In genomic region chr19:53331882-53332500, GRCm38 (mm10) we compare ENCODE assay signal across 37 mouse cellular contexts. TPM values are rescaled to one million over a fixed set of nuclear protein-coding genes. Genes with fewer than 3 reads are reported as not detected.
DNase-seq lines count a peak whose midpoint lies in the region; ATAC-seq and TF ChIP-seq lines count a peak whose summit lies in the region.
"Had no signal": no experiment of that assay in that cellular context is flagged by ENCODE, and none has a peak within 500 bp of the region (broad histone marks: within the 10 kb centered on the region; RNA-seq: fewer than 3 reads in every experiment).

No protein-coding gene starts in this region.

- DNase-seq in kidney, adult 9 months = peak; percentile 53
- DNase-seq in kidney, postnatal 14 days = no peak
- DNase-seq in lung, embryonic 14.5 days = no peak
- no peak for DNase-seq in lung, adult 18-20 months
- no peak for DNase-seq in cerebellum, postnatal 4 days (ENCODE audit: low spot score in 2 of 2)
- DNase-seq: adrenal gland, adult 8-10 months; cerebellum, adult 2 months; cerebellum, postnatal 14 days; gastrocnemius, postnatal 10 days; heart, postnatal 36 days; left cerebral cortex, postnatal 4 days; lung, postnatal 4 days; right cerebral cortex, postnatal 4 days; thymus, adult 2 months; thymus, postnatal 4 days had no signal

- 93% methylated on average over 21 of the region's 21 CpGs for WGBS in lung, embryonic 14.5 days
- WGBS in liver, embryonic 15.5 days (ENCODE audit: insufficient replicate concordance) = 65% methylated on average over 21 of the region's 21 CpGs

- H3K9me3 ChIP-seq in lung, embryonic 14.5 days (ENCODE audit: low read depth, low read length) = no peaks in the 10 kb centered on the region
- no peaks in the 10 kb centered on the region for H3K9me3 ChIP-seq in liver, embryonic 15.5 days (replicated peaks)
- H3K9me3 ChIP-seq: embryonic facial prominence, embryonic 10.5 days; embryonic facial prominence, embryonic 15.5 days; forebrain, embryonic 12.5 days; heart, embryonic 10.5 days; heart, embryonic 15.5 days; hindbrain, embryonic 12.5 days; neural tube, embryonic 13.5 days had no signal

- H3K4me1 ChIP-seq in lung, embryonic 14.5 days (ENCODE audit: insufficient read depth) = no peaks in the 10 kb centered on the region
- H3K4me1 ChIP-seq in liver, embryonic 15.5 days (replicated peaks) = peaks cover 62% of the 10 kb centered on the region

- H3K36me3 ChIP-seq in lung, embryonic 14.5 days (ENCODE audit: insufficient read depth) = peaks cover 19% of the 10 kb centered on the region
- peaks cover 43% of the 10 kb centered on the region for H3K36me3 ChIP-seq in liver, embryonic 15.5 days (replicated peaks)

- no peak for ATAC-seq in lung, embryonic 14.5 days (ENCODE audit: insufficient read depth)
- no peak for ATAC-seq in liver, embryonic 15.5 days (ENCODE audit: insufficient read depth)
- ATAC-seq in megakaryocyte progenitor cell, adult 5-6 weeks (replicated peaks; ENCODE audit: poor library complexity) = peak; percentile 17
- no peak for ATAC-seq in megakaryocyte-erythroid progenitor cell, adult 5-6 weeks (replicated peaks; ENCODE audit: low FRiP score, low TSS enrichment, poor library complexity, severe bottlenecking)
- ATAC-seq: CD4-positive, CD25-positive, alpha-beta regulatory T cell, adult 4 months; intestine, embryonic 16.5 days; lung, postnatal 0 days had no signal

- H3K4me2 ChIP-seq in lung, embryonic 14.5 days = no peak overlapping the region
- 0 out of 2 replicates have a peak overlapping the region, but pooled peaks have one; percentile 0 for H3K4me2 ChIP-seq in liver, embryonic 15.5 days
- H3K4me2 ChIP-seq: embryonic facial prominence, embryonic 15.5 days; forebrain, embryonic 12.5 days; heart, embryonic 15.5 days; hindbrain, embryonic 12.5 days; midbrain, embryonic 12.5 days; neural tube, embryonic 13.5 days had no signal

- H3K4me3 ChIP-seq in lung, embryonic 14.5 days (ENCODE audit: low read depth, low read length) = no peak overlapping the region
- H3K4me3 ChIP-seq in liver, embryonic 15.5 days (replicated peaks) = no peak overlapping the region
- H3K4me3 ChIP-seq: embryonic facial prominence, embryonic 10.5 days; embryonic facial prominence, embryonic 15.5 days; forebrain, embryonic 12.5 days; heart, embryonic 10.5 days; heart, embryonic 15.5 days; hindbrain, embryonic 12.5 days; midbrain, embryonic 12.5 days; neural tube, embryonic 13.5 days had no signal

- no peaks in the 10 kb centered on the region for H3K27me3 ChIP-seq in lung, embryonic 14.5 days (ENCODE audit: insufficient read depth, low read length)
- H3K27me3 ChIP-seq in liver, embryonic 15.5 days = no peaks in the 10 kb centered on the region
- H3K27me3 ChIP-seq: embryonic facial prominence, embryonic 15.5 days; forebrain, embryonic 12.5 days; heart, embryonic 15.5 days; hindbrain, embryonic 12.5 days; midbrain, embryonic 12.5 days; neural tube, embryonic 13.5 days had no signal

- TF ChIP-seq CTCF in lung, embryonic 14.5 days (IDR thresholded peaks at IDR 0.05; ENCODE audit: low read depth) = no peak

- H3K27ac ChIP-seq in lung, embryonic 14.5 days (ENCODE audit: low read depth) = peak overlapping the region; percentile 12; the same call in 1 of the 2 replicates
- peak overlapping the region; percentile 55; the same call in 1 of the 2 replicates for H3K27ac ChIP-seq in liver, embryonic 15.5 days (replicated peaks)
- H3K27ac ChIP-seq: embryonic facial prominence, embryonic 10.5 days; embryonic facial prominence, embryonic 15.5 days; forebrain, embryonic 12.5 days; heart, embryonic 10.5 days; heart, embryonic 15.5 days; hindbrain, embryonic 12.5 days; midbrain, embryonic 12.5 days; neural tube, embryonic 13.5 days had no signal

- H3K9ac ChIP-seq in lung, embryonic 14.5 days = no peak overlapping the region
- H3K9ac ChIP-seq in liver, embryonic 15.5 days = no peak overlapping the region
- H3K9ac ChIP-seq: embryonic facial prominence, embryonic 15.5 days; forebrain, embryonic 12.5 days; heart, embryonic 15.5 days; hindbrain, embryonic 12.5 days; midbrain, embryonic 12.5 days; neural tube, embryonic 13.5 days had no signal

RNA-seq across cellular contexts. Expression of gene Mxi1, which starts 21.7 kb away (rescaled TPM):
- polyA plus RNA-seq in lung, embryonic 14.5 days (2014; fragmentation: Nextera tagmentation; extraction: Ambion mirVana) = 36.7 and 38.3 TPM in 2 replicates
- polyA plus RNA-seq in liver, embryonic 15.5 days (2015; fragmentation: Nextera tagmentation; extraction: Ambion mirVana) = 34.8 and 38.3 TPM in 2 replicates
- total RNA-seq in megakaryocyte progenitor cell, adult 5-6 weeks (2015) = 26.5 and 33.7 TPM in 2 replicates
- 58.6 and 59.3 TPM in 2 replicates for total RNA-seq in megakaryocyte progenitor cell, adult 5-6 weeks (2017)
- 21.1 and 25.3 TPM in 2 replicates for total RNA-seq in megakaryocyte-erythroid progenitor cell, adult 5-6 weeks (2014; fragmentation: Nextera tagmentation)
- total RNA-seq in megakaryocyte-erythroid progenitor cell, adult 5-6 weeks (2017) = 82.7 and 86.4 TPM in 2 replicates

RNA-seq across cellular contexts. Expression of gene Gm10197, which starts 39.6 kb away (rescaled TPM):
- 4.8 and 5.8 TPM in 2 replicates for polyA plus RNA-seq in lung, embryonic 14.5 days (2014; fragmentation: Nextera tagmentation; extraction: Ambion mirVana)
- polyA plus RNA-seq in liver, embryonic 15.5 days (2015; fragmentation: Nextera tagmentation; extraction: Ambion mirVana) = not detected in 2 replicates
- total RNA-seq in megakaryocyte progenitor cell, adult 5-6 weeks (2015) = not detected in 2 replicates
- total RNA-seq in megakaryocyte progenitor cell, adult 5-6 weeks (2017) = not detected in 2 replicates
- not detected in 2 replicates for total RNA-seq in megakaryocyte-erythroid progenitor cell, adult 5-6 weeks (2014; fragmentation: Nextera tagmentation)
- total RNA-seq in megakaryocyte-erythroid progenitor cell, adult 5-6 weeks (2017) = not detected in 2 replicates
- total RNA-seq: adrenal gland, adult 8-10 months; adrenal gland, postnatal 4 days; gastrocnemius, postnatal 10 days; heart, postnatal 36 days; layer of hippocampus, adult 8-10 months; layer of hippocampus, postnatal 25 days; left cerebral cortex, adult 8-10 months; left cerebral cortex, postnatal 4 days; midbrain, postnatal 0 days had no signal
- polyA plus RNA-seq: CD4-positive, CD25-positive, alpha-beta regulatory T cell, adult 4 months; cerebellum, adult 2 months; embryonic facial prominence, embryonic 15.5 days; gonadal fat pad, adult 2 months; heart, embryonic 10.5 days; heart, embryonic 15.5 days; hindbrain, embryonic 12.5 days; intestine, embryonic 16.5 days; limb, embryonic 14.5 days; lung, postnatal 0 days; midbrain, embryonic 12.5 days; midbrain, postnatal 0 days; neural tube, embryonic 13.5 days; spleen, adult 2 months; thymus, adult 2 months had no signal

RNA-seq across cellular contexts. Expression of gene Smndc1, which starts 58.4 kb away (rescaled TPM):
- 45.8 and 49.4 TPM in 2 replicates for polyA plus RNA-seq in lung, embryonic 14.5 days (2014; fragmentation: Nextera tagmentation; extraction: Ambion mirVana)
- polyA plus RNA-seq in liver, embryonic 15.5 days (2015; fragmentation: Nextera tagmentation; extraction: Ambion mirVana) = 15.7 and 16.8 TPM in 2 replicates
- 83.2 and 83.5 TPM in 2 replicates for total RNA-seq in megakaryocyte progenitor cell, adult 5-6 weeks (2015)
- 32.3 and 42.5 TPM in 2 replicates for total RNA-seq in megakaryocyte progenitor cell, adult 5-6 weeks (2017)
- 56.9 and 60.9 TPM in 2 replicates for total RNA-seq in megakaryocyte-erythroid progenitor cell, adult 5-6 weeks (2014; fragmentation: Nextera tagmentation)
- 34.7 and 45.6 TPM in 2 replicates for total RNA-seq in megakaryocyte-erythroid progenitor cell, adult 5-6 weeks (2017)
